Mouse (Mus musculus): ENCODE measurements at regions not wholly inside any gene's neighbourhood (a gene's known extent, or its start where the extent isn't known, plus 50 kb on each side); places are given as distances from the start of the nearest gene placed in this dataset.

DNA sequence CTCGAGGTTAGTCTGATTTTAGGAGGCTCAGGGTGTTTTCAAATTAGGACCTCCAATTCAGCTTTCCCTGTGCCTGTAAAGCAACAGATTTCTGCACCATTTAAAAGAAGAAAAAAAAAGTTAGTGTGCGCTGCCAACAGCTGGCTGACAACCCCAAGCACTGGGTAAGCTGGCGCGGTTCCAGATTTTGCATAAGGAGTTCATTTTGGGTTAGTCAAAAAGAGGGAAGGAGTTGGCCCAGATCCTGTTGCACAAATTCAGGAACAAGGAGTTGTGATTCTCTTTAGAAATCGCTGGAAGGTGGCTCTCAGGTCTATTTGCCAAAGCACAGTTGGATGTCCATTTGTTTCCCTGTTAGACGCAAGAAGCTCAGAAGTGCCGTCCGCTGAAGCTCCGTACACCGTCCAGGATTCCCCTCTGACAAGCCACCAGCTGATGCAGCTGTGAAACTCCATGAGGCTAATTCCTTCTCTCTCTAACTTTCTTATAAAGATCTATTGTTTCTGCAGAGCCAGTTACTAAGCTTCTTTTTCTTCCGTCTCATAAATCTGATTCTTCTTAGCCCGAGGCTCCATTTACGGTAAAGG is 184.6 kb downstream of the Cand1 start:
- no peak for DNase-seq (ENCODE audit: low spot score)

DNA sequence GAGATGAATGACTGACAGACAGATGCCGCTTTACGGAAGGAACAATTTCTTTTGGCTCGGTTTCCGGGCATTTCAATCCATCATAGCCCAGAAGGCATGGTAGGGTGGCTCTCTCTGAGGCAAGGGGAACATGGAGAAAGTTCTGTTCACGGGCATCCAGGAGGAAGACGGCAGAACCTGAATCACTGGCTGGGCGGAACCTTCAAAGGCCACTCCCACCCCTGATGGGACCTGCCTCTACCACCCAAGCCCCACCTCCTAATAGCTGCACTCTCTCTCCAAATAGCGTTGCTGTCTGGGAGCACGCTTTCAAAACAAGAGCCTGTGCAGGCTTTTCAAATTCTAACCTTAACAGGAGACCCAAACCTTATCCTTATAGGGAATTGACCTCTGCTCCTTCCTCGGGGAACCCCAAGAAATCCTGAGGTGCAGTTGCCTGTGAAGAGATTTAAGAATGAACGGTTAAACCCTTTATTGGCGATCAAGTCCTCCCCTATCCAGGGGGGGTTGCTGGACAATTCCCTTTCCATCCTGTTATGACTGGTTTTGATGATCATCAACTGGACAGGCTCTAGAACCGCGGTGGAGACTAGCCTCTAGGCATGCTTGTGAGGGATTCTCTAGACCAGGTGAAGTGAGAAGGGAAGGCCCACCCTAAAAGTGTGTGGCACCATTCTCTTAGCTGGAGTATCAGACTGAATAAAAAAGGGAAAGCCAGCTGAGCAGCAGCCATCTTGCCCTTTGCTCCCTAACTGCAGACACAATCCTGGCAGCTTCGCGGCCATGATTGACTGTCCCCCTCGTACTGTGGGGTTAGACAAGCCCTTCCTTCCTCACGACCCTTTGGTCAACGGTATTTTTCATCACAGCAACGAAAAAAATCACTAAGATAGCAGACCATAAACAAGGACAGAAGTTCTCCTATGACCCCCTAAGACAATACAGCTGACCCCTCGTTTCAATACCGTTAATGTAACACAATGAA is 184.5 kb upstream of the Dyrk2 start:
- DNase-seq (ENCODE audit: low spot score) = no peak

GRCm38 (mm10) chr10:119052441-119053041 is 182.5 kb upstream of the Dyrk2 start:
- no peak for DNase-seq (ENCODE audit: low spot score)

DNA sequence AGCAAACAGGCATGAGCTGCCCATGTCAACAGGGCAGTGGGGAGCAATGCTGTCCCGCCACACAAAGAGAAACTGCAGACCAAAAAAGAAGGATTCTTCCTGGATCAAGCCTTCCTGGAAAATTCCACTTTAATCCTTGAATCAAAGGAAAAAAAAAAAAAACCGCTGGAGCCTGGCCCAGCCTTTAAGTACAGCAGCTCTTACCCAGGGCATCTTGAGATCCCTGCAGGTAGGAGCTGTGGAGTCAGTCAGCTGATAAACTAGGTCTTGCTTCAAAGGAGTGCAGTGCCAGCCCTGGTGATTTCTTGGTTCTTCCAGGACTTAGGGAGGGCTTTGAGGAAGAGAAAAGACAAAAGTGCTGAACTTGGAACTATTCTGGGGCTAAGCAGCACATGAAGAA is 181.6 kb upstream of the Dyrk2 start:
- no peak for DNase-seq (ENCODE audit: low spot score)

- DNase-seq (ENCODE audit: low spot score) = no peak
These were observed 180.1 kb upstream of the Dyrk2 start for GRCm38 (mm10) chr10:119050017-119050685.

DNA sequence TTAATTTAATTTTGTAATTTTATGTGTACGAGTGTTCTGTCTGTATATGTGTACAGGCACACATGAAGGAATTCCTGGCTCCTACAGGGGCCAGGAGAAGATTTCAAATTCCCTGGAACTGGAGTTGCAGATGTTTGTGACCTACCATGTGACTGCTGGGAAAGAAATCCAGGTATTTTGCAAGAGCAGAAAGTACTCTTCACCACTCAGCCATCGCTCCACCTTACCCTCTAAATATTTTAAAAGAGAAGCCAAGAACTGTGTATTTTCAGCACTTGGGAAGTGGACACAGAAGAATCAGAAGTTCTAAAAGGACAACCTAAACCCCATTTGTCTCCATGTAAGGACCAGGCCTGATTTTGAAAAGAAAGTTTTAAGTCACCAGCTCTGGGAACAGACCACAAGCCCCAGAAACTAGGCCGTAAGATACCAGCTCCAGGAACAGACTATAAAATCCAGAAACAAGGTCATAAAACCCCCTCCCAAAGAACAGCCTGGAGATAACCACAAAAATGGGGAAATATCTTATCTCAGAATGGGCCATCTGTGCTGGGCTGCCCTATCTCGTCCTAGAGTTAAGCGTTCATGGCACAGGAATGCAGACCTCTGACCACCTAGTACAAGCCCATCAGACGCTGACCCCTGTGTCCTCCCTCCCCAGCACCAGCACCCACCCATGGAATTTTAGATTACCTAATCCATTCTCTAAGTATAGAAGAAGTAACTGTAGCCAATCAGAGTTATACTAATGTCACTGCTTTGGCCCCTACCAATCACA is 178.8 kb upstream of the Dyrk2 start:
- no peak for DNase-seq (ENCODE audit: low spot score)

GRCm38 (mm10) chr10:119045059-119045458 is 175.1 kb upstream of the Dyrk2 start:
- DNase-seq (ENCODE audit: low spot score) = no peak

- no peak for DNase-seq (ENCODE audit: low spot score)
These were observed 173.1 kb upstream of the Dyrk2 start for GRCm38 (mm10) chr10:119043069-119043468.

DNA sequence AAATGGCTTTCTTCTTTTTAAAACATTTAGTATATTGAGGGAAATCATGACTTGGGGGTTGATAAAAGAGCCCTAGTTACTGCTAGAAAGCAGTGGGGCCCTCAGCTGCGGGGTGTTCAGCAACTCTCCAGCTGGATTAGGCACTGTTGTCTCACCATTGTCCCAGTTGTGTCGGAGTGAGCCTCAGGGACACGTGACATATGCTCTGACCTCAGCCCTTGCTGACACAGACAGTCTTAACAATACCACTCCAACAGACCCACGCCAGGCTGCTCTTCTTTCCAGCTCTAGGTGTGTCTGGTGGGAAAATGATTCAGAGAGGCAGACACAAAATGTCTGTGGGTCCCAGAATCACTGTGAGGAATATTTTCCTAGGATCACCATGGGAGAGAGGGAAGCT is 170.2 kb upstream of the Dyrk2 start:
- DNase-seq (ENCODE audit: low spot score) = no peak

DNA sequence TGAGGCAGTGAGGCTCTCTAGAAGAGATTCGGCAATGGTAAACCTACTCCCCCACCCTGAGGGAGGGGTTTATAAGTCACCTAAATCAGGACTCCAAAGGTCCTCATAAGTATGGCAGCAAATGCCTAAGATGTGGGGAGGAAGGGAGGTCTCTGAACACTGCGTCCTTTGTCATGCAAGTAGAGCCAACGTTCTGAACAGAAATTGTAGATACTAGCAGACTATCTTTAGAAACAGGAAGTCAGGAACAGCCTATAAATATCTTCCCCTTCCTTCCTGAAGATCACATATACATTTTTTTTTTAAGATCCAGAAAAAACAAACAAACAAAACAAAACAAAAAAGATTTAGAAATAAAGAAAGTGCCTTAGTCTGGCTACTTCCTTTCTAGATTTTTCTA is 169.7 kb upstream of the Dyrk2 start:
- no peak for DNase-seq (ENCODE audit: low spot score)

DNA sequence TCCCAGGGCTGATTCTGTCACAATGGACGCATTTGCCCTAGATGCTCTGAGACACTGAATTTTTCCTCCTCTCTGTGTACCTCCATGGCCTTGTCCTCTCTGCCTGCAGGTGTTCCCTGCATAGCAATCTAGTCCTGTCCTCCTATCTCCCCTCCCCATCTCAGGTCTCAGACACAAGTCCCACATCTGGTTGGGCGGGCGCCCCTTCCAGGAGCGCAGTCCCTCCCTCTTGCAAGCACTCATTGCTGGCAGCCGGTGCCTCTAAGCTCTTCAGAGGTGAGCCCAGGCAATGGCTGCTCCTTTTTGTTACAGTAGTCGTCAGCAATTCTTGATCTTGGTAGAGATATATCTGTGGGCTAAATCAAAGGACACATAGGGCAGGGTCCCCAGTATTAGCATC is 169.0 kb upstream of the Dyrk2 start:
- DNase-seq (ENCODE audit: low spot score) = no peak

- DNase-seq (ENCODE audit: low spot score) = no peak
These were observed 167.8 kb upstream of the Dyrk2 start for GRCm38 (mm10) chr10:119037781-119038180.

- no peak for DNase-seq (ENCODE audit: low spot score)
These were observed 165.9 kb upstream of the Dyrk2 start for GRCm38 (mm10) chr10:119035863-119036262.

DNA sequence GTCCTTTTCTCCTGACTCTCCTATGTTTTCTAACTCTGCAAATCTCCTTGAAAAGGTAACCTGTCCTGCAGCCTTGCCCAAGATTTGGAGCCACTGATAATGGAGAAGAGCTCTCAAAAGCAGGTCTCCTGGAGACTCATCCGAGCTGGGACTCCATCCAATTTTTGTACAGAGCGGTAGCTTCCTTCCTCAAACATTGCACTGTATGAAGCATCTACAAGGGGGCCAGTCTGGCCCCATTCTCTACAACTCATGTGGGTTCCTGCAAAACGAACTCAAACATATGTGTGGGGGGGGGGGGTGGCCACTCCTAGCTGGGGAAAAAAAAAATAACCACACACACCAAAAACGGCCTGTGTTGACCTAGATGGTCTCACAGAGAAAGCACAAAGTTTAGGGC is 164.4 kb upstream of the Dyrk2 start:
- no peak for DNase-seq (ENCODE audit: low spot score)

- no peak for DNase-seq (ENCODE audit: low spot score)
These were observed 161.6 kb upstream of the Dyrk2 start for GRCm38 (mm10) chr10:119031282-119032275.

- no peak for DNase-seq (ENCODE audit: low spot score)
These were observed 158.6 kb upstream of the Dyrk2 start for GRCm38 (mm10) chr10:119028480-119029137.

- DNase-seq (ENCODE audit: low spot score) = no peak
These were observed 157.4 kb upstream of the Dyrk2 start for GRCm38 (mm10) chr10:119027241-119027901.

GRCm38 (mm10) chr10:119026291-119026690 is 156.3 kb upstream of the Dyrk2 start:
- DNase-seq (ENCODE audit: low spot score) = no peak

DNA sequence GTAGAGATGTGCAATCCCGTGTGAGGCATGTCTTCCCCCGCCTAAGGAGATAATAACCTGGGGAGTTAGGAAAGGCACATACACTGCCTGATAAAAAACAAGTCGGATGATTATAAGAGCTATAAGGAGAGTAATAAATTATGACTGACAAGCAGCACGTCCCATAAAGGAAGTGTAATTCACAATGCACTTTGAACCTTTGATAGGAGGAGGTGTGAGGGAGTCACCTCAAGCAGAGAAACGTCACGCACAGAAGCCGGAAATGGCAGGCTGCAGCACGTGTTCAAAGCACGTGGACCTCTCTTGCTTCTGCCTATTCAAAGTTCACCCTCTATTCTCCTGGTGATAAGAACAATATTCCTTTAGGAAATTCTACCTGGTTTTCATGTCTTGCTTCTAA is 154.4 kb upstream of the Dyrk2 start:
- no peak for DNase-seq (ENCODE audit: low spot score)

Measured in heart, adult 8-10 months (tissue).